Comparison of ENCODE assay signal across 23 mouse cellular contexts in the genomic region with DNA sequence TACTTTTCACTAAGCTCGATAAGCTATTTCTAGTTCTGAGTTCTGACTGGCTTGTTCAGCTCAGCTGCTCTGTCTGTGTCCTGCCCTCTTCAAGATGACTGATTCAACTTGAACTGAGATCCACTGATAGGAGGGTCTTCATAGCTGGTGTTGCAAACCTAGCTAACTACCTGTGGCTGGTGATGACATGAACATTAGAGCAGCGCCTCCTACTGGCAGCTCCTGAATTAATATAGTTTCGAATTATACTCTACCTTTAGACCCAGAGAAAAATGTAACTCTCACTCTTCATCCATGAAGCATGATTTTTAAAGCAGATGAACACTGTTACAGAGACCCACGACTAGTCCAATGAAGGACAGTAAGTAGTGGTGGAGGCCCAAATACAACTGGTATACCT.
DNase-seq lines count a peak whose midpoint lies in the region; ATAC-seq and TF ChIP-seq lines count a peak whose summit lies in the region.
"Had no signal": no experiment of that assay in that cellular context is flagged by ENCODE, and none has a peak within 500 bp of the region (broad histone marks: within the 10 kb centered on the region; RNA-seq: fewer than 3 reads in every experiment).

No protein-coding gene starts in this region.

- H3K79me2 ChIP-seq in MEL (ENCODE audit: control insufficient read depth, insufficient read depth, low read length, poor library complexity), result no peaks in the 10 kb centered on the region

- TF ChIP-seq CTCF in forebrain, postnatal 0 days (IDR thresholded peaks at IDR 0.05; ENCODE audit: low read depth), result 0 out of 2 replicates have a peak, but pooled peaks have one; percentile 4
- TF ChIP-seq CTCF in liver, postnatal 0 days (IDR thresholded peaks at IDR 0.05; ENCODE audit: low read depth), result 0 out of 2 replicates have a peak, but pooled peaks have one; percentile 3
- peak; percentile 53 to 68 (median 62) for TF ChIP-seq CTCF in MEL (IDR thresholded peaks at IDR 0.05 in 2 of 3, conservative IDR thresholded peaks at IDR 0.05 in 1 of 3; ENCODE audit: control insufficient read depth in 1 of 3, insufficient read depth in 1 of 3, low read depth in 2 of 3, low read length in 3 of 3, poor library complexity in 1 of 3, severe bottlenecking in 1 of 3)

- TF ChIP-seq POLR2A in MEL (IDR thresholded peaks at IDR 0.05; ENCODE audit: control insufficient read depth in 1 of 2, insufficient read depth in 1 of 2, low read depth in 1 of 2, low read length in 2 of 2, poor library complexity in 1 of 2), result no peak

- H3K4me1 ChIP-seq in forebrain, postnatal 0 days (ENCODE audit: insufficient read depth), result 0 out of 2 replicates have a peak, but pooled peaks cover 2% of the 10 kb centered on the region
- no peaks in the 10 kb centered on the region for H3K4me1 ChIP-seq in forebrain, embryonic 14.5 days (ENCODE audit: control insufficient read depth, insufficient read depth, low read length)
- no peaks in the 10 kb centered on the region for H3K4me1 ChIP-seq in liver, postnatal 0 days (ENCODE audit: insufficient read depth)
- H3K4me1 ChIP-seq in liver, embryonic 12.5 days, result no peaks in the 10 kb centered on the region
- H3K4me1 ChIP-seq in MEL (ENCODE audit: control insufficient read depth in 1 of 2, insufficient read depth in 2 of 2, low read length in 2 of 2), result no peaks in the 10 kb centered on the region
- H3K4me1 ChIP-seq: forebrain, embryonic 10.5 days; heart, embryonic 13.5 days; limb, embryonic 12.5 days; liver, embryonic 15.5 days; midbrain, embryonic 13.5 days; neural tube, embryonic 12.5 days had no signal

- H3K9ac ChIP-seq in forebrain, postnatal 0 days, result no peak overlapping the region
- no peak overlapping the region for H3K9ac ChIP-seq in forebrain, embryonic 14.5 days (ENCODE audit: low read length)
- H3K9ac ChIP-seq in liver, postnatal 0 days (replicated peaks), result no peak overlapping the region
- H3K9ac ChIP-seq in liver, embryonic 12.5 days, result no peak overlapping the region
- H3K9ac ChIP-seq in MEL (ENCODE audit: control insufficient read depth, low read depth, low read length, poor library complexity, severe bottlenecking), result no peak overlapping the region
- H3K9ac ChIP-seq: heart, embryonic 13.5 days; limb, embryonic 12.5 days; liver, embryonic 15.5 days; midbrain, embryonic 13.5 days; neural tube, embryonic 12.5 days had no signal

- H3K27me3 ChIP-seq in forebrain, postnatal 0 days (ENCODE audit: insufficient read depth, low read length), result no peaks in the 10 kb centered on the region
- no peaks in the 10 kb centered on the region for H3K27me3 ChIP-seq in forebrain, embryonic 14.5 days (replicated peaks; ENCODE audit: control insufficient read depth, insufficient read depth, low read length)
- no peaks in the 10 kb centered on the region for H3K27me3 ChIP-seq in liver, postnatal 0 days (ENCODE audit: insufficient read depth, low read length)
- no peaks in the 10 kb centered on the region for H3K27me3 ChIP-seq in liver, embryonic 12.5 days (replicated peaks)
- H3K27me3 ChIP-seq in MEL (ENCODE audit: control insufficient read depth in 1 of 2, insufficient read depth in 2 of 2, low read length in 2 of 2), result no peaks in the 10 kb centered on the region
- H3K27me3 ChIP-seq: heart, embryonic 13.5 days; limb, embryonic 12.5 days; liver, embryonic 15.5 days; midbrain, embryonic 13.5 days; neural tube, embryonic 12.5 days had no signal

- H3K4me2 ChIP-seq in forebrain, postnatal 0 days (ENCODE audit: low read depth), result no peak overlapping the region
- no peak overlapping the region for H3K4me2 ChIP-seq in forebrain, embryonic 14.5 days (ENCODE audit: low read length)
- no peak overlapping the region for H3K4me2 ChIP-seq in liver, postnatal 0 days (ENCODE audit: low read depth, low read length)
- no peak overlapping the region for H3K4me2 ChIP-seq in liver, embryonic 12.5 days
- H3K4me2 ChIP-seq: heart, embryonic 13.5 days; limb, embryonic 12.5 days; liver, embryonic 15.5 days; midbrain, embryonic 13.5 days; neural tube, embryonic 12.5 days had no signal

- H3K4me3 ChIP-seq in forebrain, postnatal 0 days (ENCODE audit: low read depth, low read length), result no peak overlapping the region
- H3K4me3 ChIP-seq in forebrain, embryonic 14.5 days (ENCODE audit: low read depth, low read length), result no peak overlapping the region
- H3K4me3 ChIP-seq in liver, postnatal 0 days (ENCODE audit: low read depth, low read length), result no peak overlapping the region
- H3K4me3 ChIP-seq in liver, embryonic 12.5 days, result no peak overlapping the region
- no peak overlapping the region for H3K4me3 ChIP-seq in MEL (ENCODE audit: control insufficient read depth in 1 of 2, insufficient read depth in 1 of 2, low read depth in 2 of 2, low read length in 2 of 2)
- H3K4me3 ChIP-seq: forebrain, embryonic 10.5 days; heart, embryonic 13.5 days; limb, embryonic 12.5 days; liver, embryonic 15.5 days; midbrain, embryonic 13.5 days; neural tube, embryonic 12.5 days had no signal

- no peak for TF ChIP-seq EP300 in liver, postnatal 0 days (IDR thresholded peaks at IDR 0.05; ENCODE audit: low read depth)
- TF ChIP-seq EP300 in MEL (IDR thresholded peaks at IDR 0.05; ENCODE audit: low read depth in 1 of 2, low read length in 2 of 2), result no peak

- ATAC-seq in forebrain, postnatal 0 days, result no peak
- ATAC-seq in forebrain, embryonic 14.5 days, result no peak
- ATAC-seq in liver, postnatal 0 days, result no peak
- no peak for ATAC-seq in liver, embryonic 12.5 days
- ATAC-seq: hindbrain, postnatal 0 days; midbrain, embryonic 13.5 days had no signal

- peak; percentile 78 for TF ChIP-seq RAD21 in MEL (IDR thresholded peaks at IDR 0.05; ENCODE audit: low read depth, low read length)

- H3K27ac ChIP-seq in forebrain, postnatal 0 days (ENCODE audit: low read depth, low read length), result no peak overlapping the region
- H3K27ac ChIP-seq in forebrain, embryonic 14.5 days (ENCODE audit: low read depth, low read length), result no peak overlapping the region
- no peak overlapping the region for H3K27ac ChIP-seq in liver, postnatal 0 days (ENCODE audit: low read depth)
- H3K27ac ChIP-seq in liver, embryonic 12.5 days, result no peak overlapping the region
- no peak overlapping the region for H3K27ac ChIP-seq in MEL (ENCODE audit: control insufficient read depth, low read depth, low read length)
- H3K27ac ChIP-seq: forebrain, embryonic 10.5 days; heart, embryonic 13.5 days; hindbrain, postnatal 0 days; limb, embryonic 12.5 days; liver, embryonic 15.5 days; midbrain, embryonic 13.5 days; neural tube, embryonic 12.5 days had no signal

- DNase-seq in forebrain, postnatal 0 days, result no peak
- DNase-seq in forebrain, embryonic 14.5 days (ENCODE audit: low spot score), result no peak
- no peak for DNase-seq in liver, postnatal 0 days
- peak; percentile 54 for DNase-seq in MEL (ENCODE audit: low read depth, low spot score)
- DNase-seq in embryo, embryonic 11 days, result peak; percentile 7
- no peak for DNase-seq in left cerebral cortex, adult 8-10 months (ENCODE audit: low spot score in 2 of 2)
- DNase-seq in adrenal gland, postnatal 36 days, result no peak
- DNase-seq: adrenal gland, adult 8-10 months; B cell, adult 2 months; cerebellum, adult 9-10 months; heart, postnatal 4 days; kidney, adult 18-20 months; kidney, postnatal 14 days; lung, postnatal 10 days; thymus, adult 18-20 months had no signal

- 67% methylated on average over 4 of the region's 4 CpGs for WGBS in forebrain, postnatal 0 days
- 65% methylated on average over 4 of the region's 4 CpGs for WGBS in forebrain, embryonic 14.5 days
- 54% methylated on average over 4 of the region's 4 CpGs for WGBS in liver, postnatal 0 days (ENCODE audit: insufficient replicate concordance)
- WGBS in liver, embryonic 12.5 days (ENCODE audit: insufficient replicate concordance), result 47% methylated on average over 4 of the region's 4 CpGs

- no peaks in the 10 kb centered on the region for H3K9me3 ChIP-seq in forebrain, postnatal 0 days (ENCODE audit: low read length)
- H3K9me3 ChIP-seq in forebrain, embryonic 14.5 days (replicated peaks; ENCODE audit: control insufficient read depth, low read length), result no peaks in the 10 kb centered on the region
- H3K9me3 ChIP-seq in liver, postnatal 0 days (ENCODE audit: low read length), result no peaks in the 10 kb centered on the region
- no peaks in the 10 kb centered on the region for H3K9me3 ChIP-seq in liver, embryonic 12.5 days (replicated peaks)
- no peaks in the 10 kb centered on the region for H3K9me3 ChIP-seq in MEL (replicated peaks; ENCODE audit: insufficient read depth, low read length)
- H3K9me3 ChIP-seq: forebrain, embryonic 10.5 days; heart, embryonic 13.5 days; limb, embryonic 12.5 days; liver, embryonic 15.5 days; midbrain, embryonic 13.5 days; neural tube, embryonic 12.5 days had no signal

- H3K36me3 ChIP-seq in forebrain, postnatal 0 days (ENCODE audit: insufficient read depth), result no peaks in the 10 kb centered on the region
- no peaks in the 10 kb centered on the region for H3K36me3 ChIP-seq in forebrain, embryonic 14.5 days (ENCODE audit: control insufficient read depth, insufficient read depth, low read length)
- no peaks in the 10 kb centered on the region for H3K36me3 ChIP-seq in liver, postnatal 0 days (replicated peaks; ENCODE audit: insufficient read depth, low read length)
- H3K36me3 ChIP-seq in liver, embryonic 12.5 days, result no peaks in the 10 kb centered on the region
- H3K36me3 ChIP-seq in MEL (ENCODE audit: control insufficient read depth in 1 of 2, insufficient read depth in 2 of 2, low read length in 2 of 2), result no peaks in the 10 kb centered on the region
- H3K36me3 ChIP-seq: forebrain, embryonic 10.5 days; heart, embryonic 13.5 days; limb, embryonic 12.5 days; liver, embryonic 15.5 days; midbrain, embryonic 13.5 days; neural tube, embryonic 12.5 days had no signal

TF ChIP-seq in MEL, 35 proteins besides CTCF, POLR2A, EP300 and RAD21:
- TF ChIP-seq SMC3 (IDR thresholded peaks at IDR 0.05; ENCODE audit: low read depth, low read length) (peak; percentile 71), POLR2AphosphoS2 (IDR thresholded peaks at IDR 0.05; ENCODE audit: low read length) (no peak), MAFK (IDR thresholded peaks at IDR 0.05; ENCODE audit: borderline replicate concordance, low read depth, low read length) (no peak), ZC3H11A (IDR thresholded peaks at IDR 0.05; ENCODE audit: low read depth, low read length) (peak; percentile 64), TAL1 (IDR thresholded peaks at IDR 0.05; ENCODE audit: low read length) (no peak), POLR2AphosphoS5 (IDR thresholded peaks at IDR 0.05; ENCODE audit: borderline replicate concordance, low read depth, low read length) (no peak)

Comparison
In these comparisons a context has a peak if more than half of its experiments do, and no peak if none do; other contexts are left out.
1. DNase-seq: peak in MEL (single experiment) and embryo, embryonic 11 days (single experiment); none in forebrain, postnatal 0 days (single experiment), forebrain, embryonic 14.5 days (single experiment), liver, postnatal 0 days (single experiment), left cerebral cortex, adult 8-10 months (0 of 2) and adrenal gland, postnatal 36 days (0 of 2).
2. CTCF ChIP-seq: peak in every context shown above with its lines; median percentile 62 in MEL; 4 in forebrain, postnatal 0 days; 3 in liver, postnatal 0 days.